Mouse (Mus musculus) activated CD4-positive, CD25-positive, alpha-beta regulatory T cell, adult 4 months (primary cell): ENCODE results near the gene Wdr46. TPM values are rescaled to one million over a fixed set of nuclear protein-coding genes. Genes with fewer than 3 reads are reported as not detected.
"Not testable (repeated sequence)": the region's sequence is repeated elsewhere in the genome, so short reads cannot be mapped to it uniquely, and the experiment has no call there.

Source experiments
- ATAC-seq: one replicate; pipeline ENCODE4 v1.8.0; 2017
- polyA plus RNA-seq, 2 experiments: library from polyadenylated mRNA; unstranded; fragments of 100-300 nt; shearing (Covaris generic); gene quantifications; one replicate each; pipeline ENCODE4 v1.2.1; 2017

Wdr46 gene
- polyA plus RNA-seq, 2 experiments from 2014 or later = 11.8 to 16.6 TPM

- ATAC-seq = no peak
Observed at GRCm38 (mm10) chr17:33980181-33981035, 39.9 kb downstream of the Wdr46 start.

- ATAC-seq = peak; percentile 66
Observed at GRCm38 (mm10) chr17:33981192-33981909, 40.9 kb downstream of the Wdr46 start.

GRCm38 (mm10) chr17:33982136-33982535 is 41.7 kb downstream of the Wdr46 start:
- ATAC-seq = not testable (repeated sequence)

- peak; percentile 50 for ATAC-seq
Observed at GRCm38 (mm10) chr17:33991788-33992664, 51.6 kb downstream of the Wdr46 start.

- ATAC-seq = no peak
Observed at GRCm38 (mm10) chr17:33994959-33995358, 54.5 kb downstream of the Wdr46 start.

GRCm38 (mm10) chr17:33995651-33996050 is 55.2 kb downstream of the Wdr46 start:
- ATAC-seq = no peak

GRCm38 (mm10) chr17:33997025-33997424 is 56.6 kb downstream of the Wdr46 start:
- not testable (repeated sequence) for ATAC-seq

- not testable (repeated sequence) for ATAC-seq
Observed at GRCm38 (mm10) chr17:33998697-33999096, 58.2 kb downstream of the Wdr46 start.

Other genes starting within 250 kb of the Wdr46 start
- gene March2, start 222.0 kb upstream of the Wdr46 start, polyA plus RNA-seq = 10 to 100 TPM; 27.2 to 33.5 TPM
- gene Rab11b, start 180.1 kb upstream of the Wdr46 start, polyA plus RNA-seq = 100 to 1,000 TPM; 227 to 308 TPM
- gene Angptl4, start 158.8 kb upstream of the Wdr46 start, polyA plus RNA-seq = 1 to 10 TPM; 3.7 to 4.8 TPM
- 1 to 10 TPM; 1.9 to 3.3 TPM for gene Kank3, start 130.1 kb upstream of the Wdr46 start, polyA plus RNA-seq
- 1,000 to 10,000 TPM; 1,524 to 2,342 TPM for gene Rps28, start 116.1 kb upstream of the Wdr46 start, polyA plus RNA-seq
- 100 to 1,000 TPM; 389 to 432 TPM for gene Ndufa7, start 116.1 kb upstream of the Wdr46 start, polyA plus RNA-seq
- gene Cd320, start 97.6 kb upstream of the Wdr46 start, polyA plus RNA-seq = 10 to 100 TPM; 11.4 to 15.9 TPM
- not detected for gene Gm7029, start 66.8 kb upstream of the Wdr46 start, polyA plus RNA-seq
- 1 to 10 TPM; 1.5 to 2.5 TPM for gene Kifc1, start 50.0 kb upstream of the Wdr46 start, polyA plus RNA-seq
- 10 to 100 TPM in 1 of 2 experiments, 1 to 10 TPM in 1; 6.5 to 15.4 TPM for gene Platr17, start 35.5 kb upstream of the Wdr46 start, polyA plus RNA-seq
- gene Daxx, start 31.2 kb upstream of the Wdr46 start, polyA plus RNA-seq = 100 to 1,000 TPM in 1 of 2 experiments, 10 to 100 TPM in 1; 97.4 to 149 TPM
- 100 to 1,000 TPM; 299 to 436 TPM for gene Tapbp, start 24.8 kb upstream of the Wdr46 start, polyA plus RNA-seq
- gene Zbtb22, start 24.8 kb upstream of the Wdr46 start, polyA plus RNA-seq = 1 to 10 TPM; 4.1 to 4.7 TPM
- 10 to 100 TPM; 26.5 to 34.3 TPM for gene Rgl2, start 11.1 kb upstream of the Wdr46 start, polyA plus RNA-seq
- 100 to 1,000 TPM; 113 to 146 TPM for gene Pfdn6, start 317 bp upstream of the Wdr46 start, polyA plus RNA-seq
- gene B3galt4, start 10.8 kb downstream of the Wdr46 start, polyA plus RNA-seq = 10 to 100 TPM; 18.7 to 19.0 TPM
- gene Vps52, start 15.2 kb downstream of the Wdr46 start, polyA plus RNA-seq = 10 to 100 TPM; 25.1 to 28.2 TPM
- gene Rps18, start 15.3 kb downstream of the Wdr46 start, polyA plus RNA-seq = 1,000 to 10,000 TPM; 6,680 to 7,218 TPM
- gene H2-K1, start 59.7 kb downstream of the Wdr46 start, polyA plus RNA-seq = 1,000 to 10,000 TPM; 4,668 to 6,585 TPM
- gene Ring1, start 84.0 kb downstream of the Wdr46 start, polyA plus RNA-seq = 1 to 10 TPM; 2.2 to 3.4 TPM
- gene H2-Ke6, start 87.4 kb downstream of the Wdr46 start, polyA plus RNA-seq = 10 to 100 TPM; 29.3 to 35.2 TPM
- gene Slc39a7, start 91.0 kb downstream of the Wdr46 start, polyA plus RNA-seq = 10 to 100 TPM; 34.6 to 49.4 TPM
- gene Rxrb, start 91.2 kb downstream of the Wdr46 start, polyA plus RNA-seq = 1 to 10 TPM; 7.2 to 9.0 TPM
- gene Col11a2, start 98.8 kb downstream of the Wdr46 start, polyA plus RNA-seq = under 1 TPM; 0.07 to 0.20 TPM
- 10 to 100 TPM; 42.9 to 45.4 TPM for gene H2-Oa, start 151.7 kb downstream of the Wdr46 start, polyA plus RNA-seq
- 100 to 1,000 TPM; 152 to 211 TPM for gene H2-DMa, start 178.9 kb downstream of the Wdr46 start, polyA plus RNA-seq
- gene Brd2, start 182.0 kb downstream of the Wdr46 start, polyA plus RNA-seq = 100 to 1,000 TPM in 1 of 2 experiments, 10 to 100 TPM in 1; 99.8 to 116 TPM
- 10 to 100 TPM in 1 of 2 experiments, 1 to 10 TPM in 1; 4.8 to 19.7 TPM for gene H2-DMb2, start 202.6 kb downstream of the Wdr46 start, polyA plus RNA-seq
- 1 to 10 TPM; 1.9 to 3.7 TPM for gene H2-DMb1, start 212.4 kb downstream of the Wdr46 start, polyA plus RNA-seq
- gene Tap1, start 246.9 kb downstream of the Wdr46 start, polyA plus RNA-seq = 100 to 1,000 TPM; 134 to 207 TPM
- 100 to 1,000 TPM; 320 to 348 TPM for gene Psmb9, start 247.1 kb downstream of the Wdr46 start, polyA plus RNA-seq